Mouse (Mus musculus): ENCODE data around the gene Itgb1.

Itgb1 gene

GRCm38 (mm10) chr8:128685507-128686428 is at the start of gene Itgb1:
TSS of gene Itgb1 (plus strand) at chr8:128685654.
- peak; percentile 96 to 98 for DNase-seq

- DNase-seq = no peak
Measured at GRCm38 (mm10) chr8:128643104-128643503, 42.4 kb upstream of the Itgb1 start.

GRCm38 (mm10) chr8:128645452-128645851 is 40.0 kb upstream of the Itgb1 start:
- no peak for DNase-seq

- no peak for DNase-seq
Measured at GRCm38 (mm10) chr8:128646456-128646855, 39.0 kb upstream of the Itgb1 start.

- no peak for DNase-seq
Measured at GRCm38 (mm10) chr8:128648071-128648470, 37.4 kb upstream of the Itgb1 start.

GRCm38 (mm10) chr8:128650331-128650855 is 35.1 kb upstream of the Itgb1 start:
- DNase-seq = no peak

GRCm38 (mm10) chr8:128652399-128653109 is 32.9 kb upstream of the Itgb1 start:
- peak in 1 of 2 experiments; percentile 79 for DNase-seq

GRCm38 (mm10) chr8:128653642-128654364 is 31.7 kb upstream of the Itgb1 start:
- no peak for DNase-seq

- DNase-seq = peak; percentile 73 to 85
Measured at GRCm38 (mm10) chr8:128654365-128655099, 30.9 kb upstream of the Itgb1 start.

GRCm38 (mm10) chr8:128662144-128662543 is 23.3 kb upstream of the Itgb1 start:
- no peak for DNase-seq

- DNase-seq = no peak
Measured at GRCm38 (mm10) chr8:128662696-128663095, 22.8 kb upstream of the Itgb1 start.

- DNase-seq = peak; percentile 21 to 56
Measured at GRCm38 (mm10) chr8:128663106-128663505, 22.3 kb upstream of the Itgb1 start.

- no peak for DNase-seq
Measured at GRCm38 (mm10) chr8:128666576-128667263, 18.7 kb upstream of the Itgb1 start.

- no peak for DNase-seq
Measured at GRCm38 (mm10) chr8:128671813-128672212, 13.6 kb upstream of the Itgb1 start.

GRCm38 (mm10) chr8:128672441-128672840 is 13.0 kb upstream of the Itgb1 start:
- no peak for DNase-seq

GRCm38 (mm10) chr8:128672950-128673349 is 12.5 kb upstream of the Itgb1 start:
- DNase-seq = no peak

GRCm38 (mm10) chr8:128675848-128676629 is 9.4 kb upstream of the Itgb1 start:
- DNase-seq = no peak

- DNase-seq = peak; percentile 49 to 74
Measured at GRCm38 (mm10) chr8:128679909-128680308, 5.5 kb upstream of the Itgb1 start.

GRCm38 (mm10) chr8:128680548-128681325 is 4.7 kb upstream of the Itgb1 start:
- peak in 1 of 2 experiments; percentile 21 for DNase-seq

GRCm38 (mm10) chr8:128681970-128682369 is 3.5 kb upstream of the Itgb1 start:
- DNase-seq = no peak

All from kidney, postnatal 25 days (tissue).